Mouse (Mus musculus) CH12.LX (cell line): Measurements from ENCODE around the gene Rubcnl. TPM values are rescaled to one million over a fixed set of nuclear protein-coding genes. Genes with fewer than 3 reads are reported as not detected.

ENCODE experiments used
- DNase-seq: peaks from one replicate; pipeline ENCODE4 v3.0.0-alpha.2; 2013; ENCODE audit errors: extremely low read depth
- H3K27ac ChIP-seq: 2 replicates; pipeline ENCODE4 v1.5.1; 2012; ENCODE audit warnings: low read depth, mild to moderate bottlenecking, control low read depth, moderate library complexity; ENCODE audit not compliant: insufficient read depth
- H3K27me3 ChIP-seq: replicated peaks from 2 replicates; pipeline ENCODE3; 2012; ENCODE audit warnings: inconsistent platforms
- H3K36me3 ChIP-seq, 2 experiments: replicated peaks in 1 of 2; 2 replicates each; pipeline versions ENCODE3 to v1.6.1; 2012; ENCODE audit warnings: inconsistent platforms in 1 of 2, low read length in 1 of 2, mild to moderate bottlenecking in 1 of 2, mixed read lengths in 1 of 2, moderate library complexity in 1 of 2; ENCODE audit not compliant: control insufficient read depth in 1 of 2, insufficient read depth in 1 of 2
- H3K4me1 ChIP-seq, 2 experiments: 2 replicates each; pipeline ENCODE4 v1.6.1; 2012; ENCODE audit warnings: inconsistent platforms in 1 of 2, moderate library complexity in 1 of 2; ENCODE audit not compliant: insufficient read depth in 2 of 2, control insufficient read depth in 1 of 2
- H3K4me2 ChIP-seq: 2 replicates; pipeline ENCODE4 v1.6.1; 2012; ENCODE audit warnings: low read depth, mild to moderate bottlenecking, control low read depth; ENCODE audit not compliant: poor library complexity, insufficient read depth, severe bottlenecking
- H3K4me3 ChIP-seq, 3 experiments: fragments of 150-350 bp in 1 of 3; sonication (generic) in 1 of 3; replicated peaks in 1 of 3; 2 replicates each; pipeline versions ENCODE3 to v1.5.1; 2011 to 2012; ENCODE audit warnings: low read depth in 2 of 3, low read length in 2 of 3, mild to moderate bottlenecking in 2 of 3, moderate library complexity in 2 of 3, control low read depth in 1 of 3, improper control_type of control experiment in 1 of 3, inconsistent platforms in 1 of 3, mixed read lengths in 1 of 3; ENCODE audit not compliant: poor library complexity in 1 of 3
- H3K79me2 ChIP-seq: replicated peaks from 2 replicates; pipeline ENCODE4 v1.6.1; 2012; ENCODE audit warnings: mild to moderate bottlenecking, moderate library complexity; ENCODE audit not compliant: control insufficient read depth, poor library complexity, insufficient read depth, severe bottlenecking; ENCODE audit errors: extremely low read depth
- H3K9ac ChIP-seq: 2 replicates; pipeline ENCODE4 v1.6.1; 2012; ENCODE audit warnings: low read depth, mild to moderate bottlenecking, control low read depth, moderate library complexity; ENCODE audit not compliant: insufficient read depth
- H3K9me3 ChIP-seq: replicated peaks from 2 replicates; pipeline ENCODE3; 2012; ENCODE audit warnings: low read length, inconsistent platforms, mixed read lengths
- BHLHE40 ChIP-seq: IDR thresholded peaks from 2 replicates; pipeline ENCODE4 v1.6.1; 2011; ENCODE audit warnings: mild to moderate bottlenecking, low read depth, low read length, improper control_type of control experiment
- CHD1 ChIP-seq: IDR thresholded peaks from 2 replicates; pipeline ENCODE4 v1.6.1; 2012; ENCODE audit warnings: low read depth, low read length, improper control_type of control experiment, inconsistent platforms
- CHD2 ChIP-seq: IDR thresholded peaks from 2 replicates; pipeline ENCODE4 v1.6.1; 2011; ENCODE audit warnings: low read length, improper control_type of control experiment
- CTCF ChIP-seq, 2 experiments: IDR thresholded peaks in 1 of 2; conservative IDR thresholded peaks in 1 of 2; 2 replicates each; pipeline ENCODE4 v1.5.1; 2011 to 2012; ENCODE audit warnings: low read depth in 2 of 2, low read length in 2 of 2, improper control_type of control experiment in 1 of 2, inconsistent platforms in 1 of 2, mild to moderate bottlenecking in 1 of 2, moderate library complexity in 1 of 2
- E2F4 ChIP-seq: IDR thresholded peaks from 2 replicates; pipeline ENCODE4 v1.6.1; 2011; ENCODE audit warnings: low read depth, low read length, improper control_type of control experiment; ENCODE audit not compliant: insufficient replicate concordance
- ELF1 ChIP-seq: IDR thresholded peaks from 2 replicates; pipeline ENCODE4 v1.6.1; 2014; ENCODE audit warnings: low read depth, mild to moderate bottlenecking, inconsistent platforms, low read length, improper control_type of control experiment
- EP300 ChIP-seq: IDR thresholded peaks from 2 replicates; pipeline ENCODE4 v1.6.1; 2011; ENCODE audit warnings: low read length, improper control_type of control experiment
- ETS1 ChIP-seq: conservative IDR thresholded peaks from 2 replicates; pipeline ENCODE4 v1.6.1; 2012; ENCODE audit warnings: low read depth, mild to moderate bottlenecking, inconsistent platforms, low read length, improper control_type of control experiment, moderate library complexity
- GABPA ChIP-seq: IDR thresholded peaks from 2 replicates; pipeline ENCODE4 v1.6.1; 2012; ENCODE audit warnings: low read depth, low read length, improper control_type of control experiment, inconsistent platforms; ENCODE audit not compliant: insufficient replicate concordance
- HCFC1 ChIP-seq: IDR thresholded peaks from 2 replicates; pipeline ENCODE4 v1.6.1; 2012; ENCODE audit warnings: low read depth, mild to moderate bottlenecking, inconsistent platforms, low read length, improper control_type of control experiment
- IRF4 ChIP-seq: IDR thresholded peaks from 2 replicates; pipeline ENCODE4 v1.6.1; 2014; ENCODE audit warnings: low read depth, mild to moderate bottlenecking, inconsistent platforms, low read length, improper control_type of control experiment
- JUN ChIP-seq: IDR thresholded peaks from 2 replicates; pipeline ENCODE4 v1.6.1; 2011; ENCODE audit warnings: low read depth, mild to moderate bottlenecking, low read length, improper control_type of control experiment, moderate library complexity; ENCODE audit not compliant: insufficient read depth
- JUND ChIP-seq: conservative IDR thresholded peaks from 2 replicates; pipeline ENCODE4 v1.6.1; 2011; ENCODE audit warnings: low read depth, low read length, improper control_type of control experiment
- KAT2A ChIP-seq: IDR thresholded peaks from 2 replicates; pipeline ENCODE4 v1.6.1; 2012; ENCODE audit warnings: low read length, improper control_type of control experiment, inconsistent platforms; ENCODE audit not compliant: insufficient replicate concordance
- MAFK ChIP-seq: IDR thresholded peaks from 2 replicates; pipeline ENCODE4 v1.6.1; 2011; ENCODE audit warnings: low read length, improper control_type of control experiment; ENCODE audit not compliant: insufficient replicate concordance
- MAX ChIP-seq: IDR thresholded peaks from 2 replicates; pipeline ENCODE4 v1.6.1; 2011; ENCODE audit warnings: low read length, improper control_type of control experiment
- MAZ ChIP-seq: IDR thresholded peaks from 2 replicates; pipeline ENCODE4 v1.6.1; 2012; ENCODE audit warnings: low read depth, mild to moderate bottlenecking, inconsistent platforms, low read length, improper control_type of control experiment, moderate library complexity
- MEF2A ChIP-seq: IDR thresholded peaks from 2 replicates; pipeline ENCODE4 v1.6.1; 2014; ENCODE audit warnings: low read depth, mild to moderate bottlenecking, inconsistent platforms, low read length, improper control_type of control experiment, borderline replicate concordance
- MXI1 ChIP-seq: IDR thresholded peaks from 2 replicates; pipeline ENCODE4 v1.6.1; 2011; ENCODE audit warnings: mild to moderate bottlenecking, low read depth, low read length, improper control_type of control experiment
- MYC ChIP-seq: IDR thresholded peaks from 2 replicates; pipeline ENCODE4 v1.6.1; 2011; ENCODE audit warnings: low read depth, mild to moderate bottlenecking, improper control_type of control experiment, low read length
- NELFE ChIP-seq: IDR thresholded peaks from 2 replicates; pipeline ENCODE4 v1.6.1; 2011; ENCODE audit warnings: low read depth, low read length, improper control_type of control experiment
- NRF1 ChIP-seq: IDR thresholded peaks from 2 replicates; pipeline ENCODE4 v1.6.1; 2014; ENCODE audit warnings: low read depth, mild to moderate bottlenecking, inconsistent platforms, low read length, improper control_type of control experiment, moderate library complexity
- PAX5 ChIP-seq: IDR thresholded peaks from 2 replicates; pipeline ENCODE4 v1.6.1; 2012; ENCODE audit warnings: low read length, inconsistent platforms, mixed read lengths
- POLR2A ChIP-seq: IDR thresholded peaks from 2 replicates; pipeline ENCODE4 v1.6.1; 2011; ENCODE audit warnings: low read depth, mild to moderate bottlenecking, improper control_type of control experiment, low read length
- POLR2AphosphoS2 ChIP-seq: IDR thresholded peaks from 2 replicates; pipeline ENCODE4 v1.6.1; 2011; ENCODE audit warnings: low read depth, low read length, improper control_type of control experiment
- RAD21 ChIP-seq: IDR thresholded peaks from 2 replicates; pipeline ENCODE4 v1.6.1; 2011; ENCODE audit warnings: low read depth, mild to moderate bottlenecking, low read length, improper control_type of control experiment, moderate library complexity
- RCOR1 ChIP-seq: conservative IDR thresholded peaks from 2 replicates; pipeline ENCODE4 v1.6.1; 2012; ENCODE audit warnings: low read depth, mild to moderate bottlenecking, inconsistent platforms, low read length, improper control_type of control experiment
- SIN3A ChIP-seq: IDR thresholded peaks from 2 replicates; pipeline ENCODE4 v1.6.1; 2012; ENCODE audit warnings: low read length, improper control_type of control experiment, inconsistent platforms
- SMC3 ChIP-seq: IDR thresholded peaks from 2 replicates; pipeline ENCODE4 v1.6.1; 2011; ENCODE audit warnings: low read depth, low read length, improper control_type of control experiment
- TBP ChIP-seq: conservative IDR thresholded peaks from 2 replicates; pipeline ENCODE4 v1.6.1; 2011; ENCODE audit warnings: low read depth, low read length, improper control_type of control experiment
- TCF12 ChIP-seq: IDR thresholded peaks from 2 replicates; pipeline ENCODE4 v1.6.1; 2014; ENCODE audit warnings: low read depth, mild to moderate bottlenecking, inconsistent platforms, low read length, improper control_type of control experiment
- UBTF ChIP-seq: IDR thresholded peaks from 2 replicates; pipeline ENCODE4 v1.6.1; 2012; ENCODE audit warnings: low read depth, mild to moderate bottlenecking, inconsistent platforms, low read length, improper control_type of control experiment, moderate library complexity
- USF1 ChIP-seq: IDR thresholded peaks from 2 replicates; pipeline ENCODE4 v1.6.1; 2014; ENCODE audit warnings: low read depth, mild to moderate bottlenecking, inconsistent platforms, low read length, improper control_type of control experiment
- USF2 ChIP-seq: conservative IDR thresholded peaks from 2 replicates; pipeline ENCODE4 v1.6.1; 2011; ENCODE audit warnings: low read depth, low read length, improper control_type of control experiment
- ZC3H11A ChIP-seq: IDR thresholded peaks from 2 replicates; pipeline ENCODE4 v1.6.1; 2012; ENCODE audit warnings: low read depth, mild to moderate bottlenecking, inconsistent platforms, low read length, improper control_type of control experiment
- ZKSCAN1 ChIP-seq: IDR thresholded peaks from 2 replicates; pipeline ENCODE4 v1.6.1; 2012; ENCODE audit warnings: low read depth, inconsistent platforms, low read length, improper control_type of control experiment, borderline replicate concordance
- ZMIZ1 ChIP-seq: IDR thresholded peaks from 2 replicates; pipeline ENCODE4 v1.6.1; 2012; ENCODE audit warnings: low read depth, mild to moderate bottlenecking, inconsistent platforms, low read length, improper control_type of control experiment
- ZNF384 ChIP-seq: IDR thresholded peaks from 2 replicates; pipeline ENCODE4 v1.6.1; 2012; ENCODE audit warnings: low read depth, low read length, improper control_type of control experiment, inconsistent platforms
- dilution Hi-C: fragments of 300-500 bp; cut with MboI; formaldehyde crosslinking; loops from 2 replicates; pipeline ENCODE4 v1.14.3; 2020; ENCODE audit warnings: low sequenced_read_pairs; ENCODE audit not compliant: extremely low pct_unique_long_range_greater_than_20kb, extremely low pct_ligation_motif_present
- in situ Hi-C: fragments of 300-500 bp; cut with MboI; formaldehyde crosslinking; loops from 3 replicates; pipeline ENCODE4 v1.14.3; 2019; ENCODE audit warnings: low sequenced_read_pairs, low pct_ligation_motif_present, low pct_unique_long_range_greater_than_20kb, mixed read lengths
- polyA plus RNA-seq: library from polyadenylated mRNA; unstranded; fragments of >175 nt; gene quantifications from 2 replicates; pipeline ENCODE4 v1.2.1, GENCODE M21; 2012; ENCODE audit warnings: low read depth; ENCODE audit not compliant: insufficient read length
- total RNA-seq, 2 experiments: library from RNA; depleted of rRNA; stranded (reverse); fragments of 300-350 nt in 1 of 2; fragments of >200 nt in 1 of 2; gene quantifications; 2 replicates each; pipeline ENCODE4 v1.2.3; 2012 to 2014

Rubcnl gene
- total and polyA plus RNA-seq, 3 experiments: 24.7 to 27.2 (median 24.9) TPM

GRCm38 (mm10) chr14:75017277-75017676, 1.4 kb downstream of the Rubcnl start:
- peaks cover 26% of the 10 kb centered on the region for H3K79me2 ChIP-seq
- peak overlapping the region; percentile 97 for H3K27ac ChIP-seq
- peaks cover 9 to 50% of the 10 kb centered on the region in 2 experiments for H3K4me1 ChIP-seq
- H3K9ac ChIP-seq: peak overlapping the region; percentile 92
- H3K4me3 ChIP-seq: peak overlapping the region; percentile 63 to 91 (median 85)
- peak; percentile 87 for TF ChIP-seq MAZ
- TF ChIP-seq JUN: no peak
- no peak for TF ChIP-seq CTCF (conservative IDR thresholded peaks at IDR 0.05 in 1 of 2, IDR thresholded peaks at IDR 0.05 in 1 of 2; ENCODE audit: low read depth in 2 of 2, low read length in 2 of 2)
- no peak for TF ChIP-seq POLR2AphosphoS2
- peak; percentile 75; the same call in 1 of the 2 replicates for TF ChIP-seq MAX
- TF ChIP-seq NELFE: peak; percentile 65
- peak; percentile 95 for TF ChIP-seq TCF12
- TF ChIP-seq MAFK: 0 out of 2 replicates have a peak, but pooled peaks have one; percentile 59
- TF ChIP-seq MEF2A: peak; percentile 87
- TF ChIP-seq ZC3H11A: no peak
- TF ChIP-seq UBTF: no peak
- TF ChIP-seq ZKSCAN1: no peak
- no peak for TF ChIP-seq NRF1
- peak; percentile 64; the same call in 1 of the 2 replicates for TF ChIP-seq TBP
- TF ChIP-seq PAX5: no peak
- TF ChIP-seq ETS1: peak; percentile 83
- TF ChIP-seq RAD21: no peak
- TF ChIP-seq CHD1: peak; percentile 30; the same call in 1 of the 2 replicates
- no peak for TF ChIP-seq GABPA
- peak; percentile 54; the same call in 1 of the 2 replicates for TF ChIP-seq POLR2A
- 0 out of 2 replicates have a peak, but pooled peaks have one; percentile 36 for TF ChIP-seq KAT2A
- TF ChIP-seq SMC3: peak; percentile 13; the same call in 1 of the 2 replicates
- TF ChIP-seq CHD2: peak; percentile 93
- 0 out of 2 replicates have a peak, but pooled peaks have one; percentile 12 for TF ChIP-seq JUND
- TF ChIP-seq IRF4: peak; percentile 99
- TF ChIP-seq EP300: peak; percentile 98
- TF ChIP-seq BHLHE40: peak; percentile 87
- TF ChIP-seq ZNF384: no peak
- TF ChIP-seq E2F4: no peak
- peak; percentile 27 for TF ChIP-seq HCFC1
- 0 out of 2 replicates have a peak, but pooled peaks have one; percentile 58 for TF ChIP-seq ZMIZ1
- TF ChIP-seq USF1: peak; percentile 57
- TF ChIP-seq SIN3A: peak; percentile 86; the same call in 1 of the 2 replicates
- TF ChIP-seq USF2: no peak
- TF ChIP-seq MYC: peak; percentile 83
- TF ChIP-seq ELF1: peak; percentile 38; the same call in 1 of the 2 replicates
- TF ChIP-seq RCOR1: peak; percentile 95
- peak; percentile 82; the same call in 1 of the 2 replicates for TF ChIP-seq MXI1
- no peaks in the 10 kb centered on the region for H3K27me3 ChIP-seq
- H3K4me2 ChIP-seq: peak overlapping the region; percentile 99
- DNase-seq: peak; percentile 77
- in situ Hi-C loops (no loop called here), dilution Hi-C loops (no loop called here)
- H3K36me3 ChIP-seq: peaks cover 8 to 9% of the 10 kb centered on the region in 2 experiments
- H3K9me3 ChIP-seq: no peaks in the 10 kb centered on the region
